Mouse (Mus musculus) thymus, adult 2 months (tissue): ENCODE results near the gene Inpp5a.

Experiments
- CTCF ChIP-seq: fragments of 200-500 bp; IDR thresholded peaks from 2 replicates; pipeline ENCODE4 v1.5.1; 2012; ENCODE audit warnings: mild to moderate bottlenecking, control low read depth, low read length, moderate library complexity, borderline replicate concordance; ENCODE audit not compliant: control insufficient read depth, poor library complexity, insufficient read depth; ENCODE audit errors: extremely low read depth
- POLR2A ChIP-seq: fragments of 200-500 bp; IDR thresholded peaks from 2 replicates; pipeline ENCODE4 v1.6.1; 2012; ENCODE audit warnings: mild to moderate bottlenecking, low read length, control low read depth, moderate library complexity; ENCODE audit not compliant: control insufficient read depth, poor library complexity, insufficient read depth; ENCODE audit errors: extremely low read depth

DNA sequence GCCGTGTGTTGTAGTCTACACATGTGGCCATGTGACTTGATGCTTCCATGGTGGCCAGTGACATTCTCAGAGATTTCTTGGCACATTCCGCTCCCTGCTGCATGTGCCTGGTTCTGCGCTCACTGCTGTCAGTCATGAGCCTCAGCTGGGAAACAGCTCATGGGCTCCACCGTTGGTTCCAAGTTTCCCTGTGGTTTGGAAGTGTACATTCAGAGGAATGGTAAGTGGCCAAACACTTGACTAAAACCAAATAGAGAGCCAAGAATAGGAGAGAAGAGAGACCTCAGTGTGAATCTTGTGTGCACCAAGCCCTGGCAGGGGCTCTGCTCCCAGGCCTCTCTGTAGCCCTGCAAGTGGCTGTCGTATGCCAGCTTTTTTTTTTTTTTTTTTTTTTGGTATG, 21.0 kb downstream of the Inpp5a start:
- TF ChIP-seq POLR2A, result no peak
- TF ChIP-seq CTCF, result no peak
